Mouse (Mus musculus): ENCODE measurements around the gene Washc3.

The Washc3 gene

GRCm38 (mm10) chr10:88255556-88255955 lies 54.7 kb downstream of the Washc3 start:
- ATAC-seq (ENCODE audit: low TSS enrichment), result no peak

GRCm38 (mm10) chr10:88260309-88260708 lies 59.4 kb downstream of the Washc3 start:
- ATAC-seq (ENCODE audit: low TSS enrichment), result no peak

GRCm38 (mm10) chr10:88261186-88261585 lies 60.3 kb downstream of the Washc3 start:
- no peak for ATAC-seq (ENCODE audit: low TSS enrichment)

GRCm38 (mm10) chr10:88263383-88263782 lies 62.5 kb downstream of the Washc3 start:
- ATAC-seq (ENCODE audit: low TSS enrichment), result no peak

GRCm38 (mm10) chr10:88274045-88274444 lies 73.2 kb downstream of the Washc3 start:
- no peak for ATAC-seq (ENCODE audit: low TSS enrichment)

- ATAC-seq (ENCODE audit: low TSS enrichment), result no peak
These were observed 80.8 kb downstream of the Washc3 start for GRCm38 (mm10) chr10:88281699-88282098.

GRCm38 (mm10) chr10:88284343-88284990 lies 83.6 kb downstream of the Washc3 start:
- no peak for ATAC-seq (ENCODE audit: low TSS enrichment)

GRCm38 (mm10) chr10:88287261-88287660 lies 86.4 kb downstream of the Washc3 start:
- no peak for ATAC-seq (ENCODE audit: low TSS enrichment)

- ATAC-seq (ENCODE audit: low TSS enrichment), result no peak
These were observed 87.2 kb downstream of the Washc3 start for GRCm38 (mm10) chr10:88288061-88288460.

- ATAC-seq (ENCODE audit: low TSS enrichment), result no peak
These were observed 94.2 kb downstream of the Washc3 start for GRCm38 (mm10) chr10:88295091-88295490.

All from frontal cortex, adult (tissue).